Mouse (Mus musculus): ENCODE measurements around the gene Rasgrf1.
"Not testable (repeated sequence)": the region's sequence is repeated elsewhere in the genome, so short reads cannot be mapped to it uniquely, and the experiment has no call there.

DNA sequence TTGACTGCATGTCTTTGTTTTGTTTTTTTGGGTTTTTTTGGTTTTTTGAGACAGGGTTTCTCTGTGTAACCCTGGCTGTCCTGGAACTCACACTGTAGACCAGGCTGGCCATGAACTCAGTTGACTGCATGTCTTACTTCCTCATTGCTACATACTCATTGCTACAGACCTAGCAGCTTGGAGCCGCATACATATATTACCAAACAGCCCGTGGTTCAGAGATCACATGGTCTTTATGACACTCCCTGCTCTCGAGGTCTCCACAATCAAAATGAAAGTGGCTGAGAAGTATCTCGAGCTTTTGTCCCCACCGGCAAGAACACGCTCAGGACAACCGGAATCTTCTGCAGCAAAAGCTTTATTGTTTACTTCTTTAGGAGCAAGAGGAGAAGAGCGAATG, 133.2 kb downstream of the Rasgrf1 start:
- not testable (repeated sequence) for TF ChIP-seq POLR2A, CTCF (IDR thresholded peaks at IDR 0.05; ENCODE audit: insufficient read depth, low read depth, low read length)

Measured in olfactory bulb, adult 2 months (tissue).